Mouse (Mus musculus) liver, embryonic 16.5 days (tissue): ENCODE results near the gene Kcnd3. TPM values are rescaled to one million over a fixed set of nuclear protein-coding genes. Genes with fewer than 3 reads are reported as not detected.

Source experiments
- ATAC-seq: fragments of 200-750 bp; cut with Nextera tagmentation; 2 replicates; pipeline ENCODE4 v1.8.0; 2017; ENCODE audit warnings: low read depth, mild to moderate bottlenecking, moderate number of reproducible peaks, moderate library complexity
- H3K27ac ChIP-seq: fragments of 300-500 bp; sonication (generic); 2 replicates; pipeline ENCODE4 v1.5.1; 2014; ENCODE audit warnings: mild to moderate bottlenecking, low read length
- H3K27me3 ChIP-seq: fragments of 300-500 bp; sonication (generic); 2 replicates; pipeline ENCODE4 v1.6.1; 2014; ENCODE audit warnings: low read depth, low read length, mixed read lengths; ENCODE audit not compliant: control insufficient read depth, insufficient read depth
- H3K36me3 ChIP-seq: fragments of 300-500 bp; sonication (generic); 2 replicates; pipeline ENCODE4 v1.6.1; 2014; ENCODE audit warnings: mild to moderate bottlenecking; ENCODE audit not compliant: control insufficient read depth, insufficient read depth
- H3K4me1 ChIP-seq: fragments of 300-500 bp; sonication (generic); 2 replicates; pipeline ENCODE4 v1.6.1; 2014; ENCODE audit warnings: low read depth, low read length, mixed read lengths; ENCODE audit not compliant: control insufficient read depth
- H3K4me2 ChIP-seq: fragments of 300-500 bp; sonication (generic); 2 replicates; pipeline ENCODE4 v1.6.1; 2014; ENCODE audit warnings: low read depth, low read length, mixed read lengths
- H3K4me3 ChIP-seq: fragments of 300-500 bp; sonication (generic); 2 replicates; pipeline ENCODE4 v1.5.1; 2014; ENCODE audit warnings: low read depth, mild to moderate bottlenecking, low read length
- H3K9ac ChIP-seq: fragments of 300-500 bp; sonication (generic); 2 replicates; pipeline ENCODE4 v1.6.1; 2014; ENCODE audit warnings: low read depth, low read length
- H3K9me3 ChIP-seq: fragments of 300-500 bp; sonication (generic); replicated peaks from 2 replicates; pipeline ENCODE4 v1.6.1; 2016; ENCODE audit warnings: low read length; ENCODE audit not compliant: control insufficient read depth
- WGBS: fragments of 180-500 bp; shearing (Covaris S2); extraction: QIAGEN DNeasy Blood & Tissue Kit; methylation state at CpG from one replicate; pipeline ENCODE4 v1.1.7; 2014; ENCODE audit not compliant: insufficient replicate concordance; 5-methylcytosine and 5-hydroxymethylcytosine counted together
- polyA plus RNA-seq: library from polyadenylated mRNA; unstranded; fragments of >200 nt; fragmentation: Nextera tagmentation; extraction: Ambion mirVana; gene quantifications from 2 replicates; pipeline ENCODE4 v1.2.1, GENCODE M21; 2015

The Kcnd3 gene
- polyA plus RNA-seq, 1 experiment from 2014 or later: 0.05 TPM

GRCm38 (mm10) chr3:105602966-105603365, 150.8 kb downstream of the Kcnd3 start:
- WGBS: 61% methylated on average over 5 of the region's 5 CpGs
- Histone ChIP-seq H3K27me3 (no peaks in the 10 kb centered on the region), H3K36me3 (no peaks in the 10 kb centered on the region), H3K9me3 (no peaks in the 10 kb centered on the region), H3K4me1 (no peaks in the 10 kb centered on the region), H3K27ac (no peak overlapping the region), H3K4me2 (no peak overlapping the region), H3K9ac (no peak overlapping the region), H3K4me3 (no peak overlapping the region)
- ATAC-seq: no peak

GRCm38 (mm10) chr3:105605726-105606125, 153.6 kb downstream of the Kcnd3 start:
- H3K9ac ChIP-seq: no peak overlapping the region
- H3K36me3 ChIP-seq: no peaks in the 10 kb centered on the region
- H3K4me1 ChIP-seq: no peaks in the 10 kb centered on the region
- no peak for ATAC-seq
- no peak overlapping the region for H3K27ac ChIP-seq
- H3K4me2 ChIP-seq: no peak overlapping the region
- H3K9me3 ChIP-seq: no peaks in the 10 kb centered on the region
- no peak overlapping the region for H3K4me3 ChIP-seq
- 53% methylated on average over 5 of the region's 5 CpGs for WGBS
- H3K27me3 ChIP-seq: no peaks in the 10 kb centered on the region

GRCm38 (mm10) chr3:105608857-105609256, 156.7 kb downstream of the Kcnd3 start:
- H3K4me3 ChIP-seq: no peak overlapping the region
- no peak for ATAC-seq
- H3K36me3 ChIP-seq: no peaks in the 10 kb centered on the region
- no peak overlapping the region for H3K9ac ChIP-seq
- no peaks in the 10 kb centered on the region for H3K9me3 ChIP-seq
- H3K27me3 ChIP-seq: no peaks in the 10 kb centered on the region
- no peak overlapping the region for H3K27ac ChIP-seq
- no peak overlapping the region for H3K4me2 ChIP-seq
- no peaks in the 10 kb centered on the region for H3K4me1 ChIP-seq
- 56% methylated on average over 3 of the region's 3 CpGs for WGBS

- ATAC-seq: no peak
- WGBS: 67% methylated on average over 7 of the region's 7 CpGs
- no peaks in the 10 kb centered on the region for H3K9me3 ChIP-seq
- no peak overlapping the region for H3K4me2 ChIP-seq
- no peak overlapping the region for H3K27ac ChIP-seq
- H3K4me3 ChIP-seq: no peak overlapping the region
- no peaks in the 10 kb centered on the region for H3K4me1 ChIP-seq
- no peak overlapping the region for H3K9ac ChIP-seq
- no peaks in the 10 kb centered on the region for H3K36me3 ChIP-seq
- no peaks in the 10 kb centered on the region for H3K27me3 ChIP-seq
These were observed 159.6 kb downstream of the Kcnd3 start for GRCm38 (mm10) chr3:105611531-105612422.

GRCm38 (mm10) chr3:105612423-105612814, 160.3 kb downstream of the Kcnd3 start:
- Histone ChIP-seq H3K4me2 (no peak overlapping the region), H3K4me1 (no peaks in the 10 kb centered on the region), H3K9me3 (no peaks in the 10 kb centered on the region), H3K27ac (no peak overlapping the region), H3K9ac (no peak overlapping the region), H3K27me3 (no peaks in the 10 kb centered on the region), H3K4me3 (no peak overlapping the region), H3K36me3 (no peaks in the 10 kb centered on the region)
- ATAC-seq: no peak
- WGBS: 44% methylated on average over 4 of the region's 4 CpGs

- H3K27me3 ChIP-seq: no peaks in the 10 kb centered on the region
- H3K4me3 ChIP-seq: no peak overlapping the region
- H3K36me3 ChIP-seq: no peaks in the 10 kb centered on the region
- no peaks in the 10 kb centered on the region for H3K9me3 ChIP-seq
- WGBS: 67% methylated on average over 2 of the region's 2 CpGs
- no peak overlapping the region for H3K9ac ChIP-seq
- no peaks in the 10 kb centered on the region for H3K4me1 ChIP-seq
- no peak overlapping the region for H3K27ac ChIP-seq
- no peak overlapping the region for H3K4me2 ChIP-seq
- no peak for ATAC-seq
These were observed 165.0 kb downstream of the Kcnd3 start for GRCm38 (mm10) chr3:105616861-105617743.

- WGBS: 55% methylated on average over 8 of the region's 8 CpGs
- Histone ChIP-seq H3K9me3 (no peaks in the 10 kb centered on the region), H3K27ac (no peak overlapping the region), H3K9ac (no peak overlapping the region), H3K4me1 (no peaks in the 10 kb centered on the region), H3K4me2 (no peak overlapping the region), H3K27me3 (no peaks in the 10 kb centered on the region), H3K4me3 (no peak overlapping the region), H3K36me3 (no peaks in the 10 kb centered on the region)
- ATAC-seq: no peak
These were observed 169.0 kb downstream of the Kcnd3 start for GRCm38 (mm10) chr3:105621154-105621553.

- H3K27me3 ChIP-seq: no peaks in the 10 kb centered on the region
- no peak overlapping the region for H3K4me3 ChIP-seq
- no peaks in the 10 kb centered on the region for H3K9me3 ChIP-seq
- H3K9ac ChIP-seq: no peak overlapping the region
- 39% methylated on average over 4 of the region's 4 CpGs for WGBS
- H3K36me3 ChIP-seq: no peaks in the 10 kb centered on the region
- H3K4me1 ChIP-seq: no peaks in the 10 kb centered on the region
- no peak overlapping the region for H3K27ac ChIP-seq
- no peak overlapping the region for H3K4me2 ChIP-seq
- no peak for ATAC-seq
These were observed 171.0 kb downstream of the Kcnd3 start for GRCm38 (mm10) chr3:105623137-105623536.

- WGBS: 71% methylated on average over 2 of the region's 2 CpGs
These were observed 173.8 kb downstream of the Kcnd3 start for GRCm38 (mm10) chr3:105625961-105626360.

More at GRCm38 (mm10) chr3:105625961-105626360, 173.8 kb downstream of the Kcnd3 start:
- Histone ChIP-seq H3K36me3 (no peaks in the 10 kb centered on the region), H3K4me3 (no peak overlapping the region), H3K9me3 (no peaks in the 10 kb centered on the region), H3K9ac (no peak overlapping the region), H3K4me2 (no peak overlapping the region), H3K27me3 (no peaks in the 10 kb centered on the region), H3K27ac (no peak overlapping the region), H3K4me1 (no peaks in the 10 kb centered on the region)
- no peak for ATAC-seq
